Mouse (Mus musculus) spleen, embryonic (tissue): Measurements from ENCODE around the gene Gm47985.
"Not testable (repeated sequence)": the region's sequence is repeated elsewhere in the genome, so short reads cannot be mapped to it uniquely, and the experiment has no call there.

Experiments used
- CTCF ChIA-PET: fragments of 350-600 bp; sonication (Branson Sonifier 250); formaldehyde crosslinking; loops from one replicate; lab custom pipeline; 2022; lab: Charles Lee

The Gm47985 gene

GRCm38 (mm10) chr1:151177030-151177936 is 5.1 kb upstream of the Gm47985 start:
- CTCF ChIA-PET = interaction anchor here (0.7 kb wide), 1 partner anchor 11 kb away, joined by 5 read pairs; no protein-coding TSS in a partner anchor

- CTCF ChIA-PET = no interaction called here
Measured at GRCm38 (mm10) chr1:151177937-151178271, 4.4 kb upstream of the Gm47985 start.

GRCm38 (mm10) chr1:151178505-151179083 is 3.7 kb upstream of the Gm47985 start:
- CTCF ChIA-PET = no interaction called here

- CTCF ChIA-PET = no interaction called here
Measured at GRCm38 (mm10) chr1:151180167-151180566, 2.2 kb upstream of the Gm47985 start.

- CTCF ChIA-PET = not testable (repeated sequence)
Measured at GRCm38 (mm10) chr1:151186186-151186585, 3.8 kb downstream of the Gm47985 start.

GRCm38 (mm10) chr1:151186879-151187424 is 4.6 kb downstream of the Gm47985 start:
- CTCF ChIA-PET = not testable (repeated sequence)

DNA sequence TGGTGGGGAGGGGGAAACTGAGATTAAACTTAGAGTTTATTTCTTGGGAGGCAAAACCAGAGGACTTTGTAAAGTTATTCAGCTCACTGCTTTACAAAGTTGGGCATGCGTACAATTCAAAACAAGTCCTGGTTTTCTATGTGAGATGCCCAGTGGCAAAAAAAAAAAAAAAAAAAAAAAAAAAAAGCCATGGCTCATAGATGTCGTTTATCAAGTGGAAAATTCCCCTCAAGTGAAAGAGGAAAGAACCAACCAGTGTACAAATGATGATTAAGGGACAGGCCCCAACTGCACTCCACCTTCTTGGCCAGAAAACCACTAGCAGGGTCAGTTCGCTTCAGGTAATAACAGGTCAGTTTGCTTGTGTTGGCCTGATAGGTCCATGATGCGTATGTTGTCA is 6.1 kb downstream of the Gm47985 start:
- CTCF ChIA-PET = interaction anchor here (0.6 kb wide), 1 partner anchor 12 kb away, joined by 5 read pairs; no protein-coding TSS in a partner anchor

GRCm38 (mm10) chr1:151192075-151192474 is 9.7 kb downstream of the Gm47985 start, which contains the start of gene Gm8947:
TSS of gene Gm8947 (plus strand) at chr1:151192376.
- CTCF ChIA-PET = not testable (repeated sequence)

- CTCF ChIA-PET = not testable (repeated sequence)
Measured at GRCm38 (mm10) chr1:151192739-151193138, 10.4 kb downstream of the Gm47985 start.

DNA sequence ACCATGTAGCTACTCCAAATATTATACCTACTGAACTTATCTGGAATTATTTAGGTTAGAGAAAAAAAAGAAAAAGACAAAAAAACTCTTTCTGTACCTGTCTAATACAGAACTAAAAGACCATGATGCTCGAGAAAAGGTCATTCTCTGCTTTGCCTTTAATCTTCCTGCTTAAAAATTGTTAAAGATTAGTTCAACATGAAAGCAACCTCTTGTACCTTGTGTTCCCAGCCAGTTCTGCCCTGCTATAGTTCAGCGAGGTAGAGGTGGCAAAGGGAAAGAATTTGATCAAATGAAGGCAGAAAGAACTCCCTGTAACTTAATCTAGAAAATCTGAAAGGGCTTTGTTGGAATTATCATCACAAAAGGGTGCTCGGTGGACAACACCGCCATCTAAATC is 13.6 kb downstream of the Gm47985 start:
- CTCF ChIA-PET = not testable (repeated sequence)

DNA sequence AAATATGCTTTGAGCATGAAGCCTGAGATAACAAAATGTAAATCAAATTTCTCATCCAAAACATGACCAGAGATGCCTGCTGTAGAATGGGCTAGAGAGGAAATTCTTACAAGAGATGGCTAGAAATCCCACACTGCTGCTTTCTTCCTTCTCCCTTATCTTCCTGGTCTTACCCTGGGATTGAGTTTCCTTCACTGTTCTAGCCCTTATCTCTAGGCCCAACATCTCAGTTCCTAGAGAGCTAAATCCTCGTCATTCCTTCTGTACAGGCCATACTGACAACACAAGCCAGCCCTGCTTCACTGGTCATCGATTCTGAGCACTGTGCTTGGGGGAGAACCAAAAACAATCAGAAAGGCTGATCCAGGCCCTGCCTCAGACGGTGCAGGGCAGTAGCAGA is 14.4 kb downstream of the Gm47985 start:
- CTCF ChIA-PET = not testable (repeated sequence)

- CTCF ChIA-PET = not testable (repeated sequence)
Measured at GRCm38 (mm10) chr1:151198120-151198519, 15.8 kb downstream of the Gm47985 start, which contains the start of gene Gm47995. TSS of gene Gm47995 (plus strand) at chr1:151198448.

DNA sequence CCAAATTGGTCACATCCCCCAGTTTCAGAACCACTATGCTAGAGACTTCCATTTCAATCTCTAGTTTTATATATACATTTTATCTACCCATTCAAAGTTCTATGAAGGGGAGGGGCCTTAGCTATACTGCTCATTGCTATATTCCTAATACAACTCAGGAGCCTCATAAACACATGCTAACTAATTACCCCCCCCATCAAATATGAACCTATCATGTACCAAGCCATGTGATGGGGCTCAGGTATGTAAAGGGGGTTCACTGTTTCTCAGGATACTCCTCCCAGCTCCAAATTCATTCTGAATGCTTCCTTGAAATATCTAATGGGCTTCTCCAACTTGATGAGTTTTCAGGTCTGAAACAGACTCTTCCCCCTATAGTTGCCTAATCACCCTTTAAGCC is 18.3 kb downstream of the Gm47985 start:
- CTCF ChIA-PET = not testable (repeated sequence)

DNA sequence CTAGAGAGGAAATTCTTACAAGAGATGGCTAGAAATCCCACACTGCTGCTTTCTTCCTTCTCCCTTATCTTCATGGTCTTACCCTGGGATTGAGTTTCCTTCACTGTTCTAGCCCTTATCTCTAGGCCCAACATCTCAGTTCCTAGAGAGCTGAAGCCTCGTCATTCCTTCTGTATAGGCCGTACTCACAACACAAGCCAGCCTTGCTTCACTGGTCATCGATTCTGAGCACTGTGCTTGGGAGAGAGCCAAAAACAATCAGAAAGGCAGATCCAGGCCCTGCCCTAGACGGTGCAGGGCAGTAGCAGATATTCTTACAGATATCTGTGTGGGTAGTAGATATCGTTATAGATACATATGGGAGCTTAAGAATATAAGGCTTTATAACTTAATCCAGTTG is 20.4 kb downstream of the Gm47985 start:
- CTCF ChIA-PET = not testable (repeated sequence)

GRCm38 (mm10) chr1:151203818-151204217 is 21.5 kb downstream of the Gm47985 start, which contains the start of gene 3110040M04Rik:
TSS of gene 3110040M04Rik (plus strand) at chr1:151204121.
- CTCF ChIA-PET = not testable (repeated sequence)

DNA sequence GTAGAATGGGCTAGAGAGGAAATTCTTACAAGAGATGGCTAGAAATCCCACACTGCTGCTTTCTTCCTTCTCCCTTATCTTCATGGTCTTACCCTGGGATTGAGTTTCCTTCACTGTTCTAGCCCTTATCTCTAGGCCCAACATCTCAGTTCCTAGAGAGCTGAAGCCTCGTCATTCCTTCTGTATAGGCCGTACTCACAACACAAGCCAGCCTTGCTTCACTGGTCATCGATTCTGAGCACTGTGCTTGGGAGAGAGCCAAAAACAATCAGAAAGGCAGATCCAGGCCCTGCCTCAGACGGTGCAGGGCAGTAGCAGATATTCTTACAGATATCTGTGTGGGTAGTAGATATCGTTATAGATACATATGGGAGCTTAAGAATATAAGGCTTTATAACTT is 26.2 kb downstream of the Gm47985 start:
- CTCF ChIA-PET = not testable (repeated sequence)

GRCm38 (mm10) chr1:151208944-151209343 is 26.6 kb downstream of the Gm47985 start:
- CTCF ChIA-PET = not testable (repeated sequence)

GRCm38 (mm10) chr1:151209824-151210355 is 27.6 kb downstream of the Gm47985 start, which contains the start of gene Gm47996:
TSS of gene Gm47996 (plus strand) at chr1:151210131.
- CTCF ChIA-PET = not testable (repeated sequence)

- CTCF ChIA-PET = not testable (repeated sequence)
Measured at GRCm38 (mm10) chr1:151211666-151212065, 29.3 kb downstream of the Gm47985 start.

DNA sequence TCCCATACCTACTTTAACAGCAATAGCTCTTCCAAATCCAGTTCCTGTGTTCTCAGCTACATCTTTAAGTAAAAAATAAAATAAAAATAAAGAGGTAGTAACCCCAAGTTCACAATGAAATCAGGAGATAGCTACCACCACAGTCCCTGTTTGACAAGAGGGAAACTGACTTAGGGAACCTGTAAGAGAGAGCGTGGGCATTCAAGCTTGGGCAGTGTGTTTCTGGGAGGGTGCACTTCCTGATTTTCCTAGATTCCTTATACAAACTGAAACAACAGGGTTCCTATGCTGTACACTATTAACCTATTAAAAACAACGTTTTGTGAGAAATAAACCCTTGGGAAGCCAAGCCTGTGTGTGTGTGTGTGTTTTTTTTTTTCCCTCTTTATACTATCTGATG is 32.5 kb downstream of the Gm47985 start:
- CTCF ChIA-PET = no interaction called here

DNA sequence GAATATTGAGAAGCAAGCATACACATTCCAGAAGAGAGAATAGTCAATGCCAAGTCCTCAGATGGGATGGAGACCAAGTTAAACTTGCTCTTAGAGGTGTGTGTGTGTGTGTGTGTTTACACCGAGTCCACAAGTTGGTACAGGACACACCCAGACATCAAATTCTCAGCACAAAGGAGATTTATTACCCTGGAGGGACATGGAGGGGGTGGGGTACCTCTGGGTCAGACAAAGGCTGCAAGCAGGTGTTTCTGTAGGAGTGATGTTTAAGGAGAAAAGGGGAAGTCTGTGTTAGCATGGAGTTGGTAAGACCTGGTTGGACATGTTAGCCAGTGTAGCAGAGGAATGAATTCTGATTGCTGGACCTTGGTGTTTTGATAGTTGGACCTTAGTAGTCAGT is 33.6 kb downstream of the Gm47985 start:
- CTCF ChIA-PET = no interaction called here

- CTCF ChIA-PET = interaction anchor here (0.6 kb wide), 1 partner anchor 909 kb away, joined by 4 read pairs; no protein-coding TSS in a partner anchor
Measured at GRCm38 (mm10) chr1:151216417-151216816, 34.1 kb downstream of the Gm47985 start.
